Mouse (Mus musculus): ENCODE results near the gene Lrrc8c. TPM values are rescaled to one million over a fixed set of nuclear protein-coding genes. Genes with fewer than 3 reads are reported as not detected.

Lrrc8c gene
- 12.2 TPM in 2 replicates for polyA plus RNA-seq (2014; fragmentation: Nextera tagmentation; extraction: Ambion mirVana)

- Histone ChIP-seq H3K27me3 (ENCODE audit: control insufficient read depth, insufficient read depth, low read length) (no peaks in the 10 kb centered on the region), H3K4me1 (ENCODE audit: control insufficient read depth, insufficient read depth, low read length) (no peaks in the 10 kb centered on the region)
These were observed at the start of gene Lrrc8c for GRCm38 (mm10) chr5:105519096-105519975. Lrrc8c (plus strand) TSS chr5:105519388.

GRCm38 (mm10) chr5:105472983-105473705 lies 46.0 kb upstream of the Lrrc8c start:
- 70% methylated on average over 5 of the region's 5 CpGs for WGBS
- Histone ChIP-seq H3K4me2 (ENCODE audit: low read depth) (no peak overlapping the region), H3K27me3 (ENCODE audit: control insufficient read depth, insufficient read depth, low read length) (no peaks in the 10 kb centered on the region), H3K27ac (ENCODE audit: low read depth, low read length) (no peak overlapping the region), H3K9ac (ENCODE audit: low read length) (no peak overlapping the region), H3K4me3 (ENCODE audit: low read depth, low read length) (no peak overlapping the region), H3K9me3 (ENCODE audit: control insufficient read depth, low read length) (no peaks in the 10 kb centered on the region), H3K36me3 (ENCODE audit: control insufficient read depth, insufficient read depth, low read length) (no peaks in the 10 kb centered on the region; the same call in 1 of the 2 replicates), H3K4me1 (ENCODE audit: control insufficient read depth, insufficient read depth, low read length) (no peaks in the 10 kb centered on the region)
- DNase-seq (ENCODE audit: low spot score) (no peak), ATAC-seq (ENCODE audit: insufficient read depth, low FRiP score, low TSS enrichment) (no peak)

More at GRCm38 (mm10) chr5:105519096-105519975, at the start of gene Lrrc8c:
- H3K4me3 ChIP-seq (ENCODE audit: low read depth, low read length) = peak within 1 kb of the TSS; percentile 77
- peak; percentile 91 for ATAC-seq (ENCODE audit: insufficient read depth, low FRiP score, low TSS enrichment)
- H3K9me3 ChIP-seq (ENCODE audit: control insufficient read depth, low read length) = no peaks in the 10 kb centered on the region
- under 1% methylated on average over 92 of the region's 93 CpGs for WGBS
- peak within 1 kb of the TSS; percentile 67 for H3K27ac ChIP-seq (ENCODE audit: low read depth, low read length)
- no peaks in the 10 kb centered on the region for H3K36me3 ChIP-seq (ENCODE audit: control insufficient read depth, insufficient read depth, low read length)
- peak within 1 kb of the TSS; percentile 90 for H3K4me2 ChIP-seq (ENCODE audit: low read depth)
- peak within 1 kb of the TSS; percentile 85 for H3K9ac ChIP-seq (ENCODE audit: low read length)
- DNase-seq (ENCODE audit: low spot score) = peak; percentile 88

GRCm38 (mm10) chr5:105477527-105477926 lies 41.7 kb upstream of the Lrrc8c start:
- Histone ChIP-seq H3K9ac (ENCODE audit: low read length) (no peak overlapping the region), H3K27me3 (ENCODE audit: control insufficient read depth, insufficient read depth, low read length) (no peaks in the 10 kb centered on the region), H3K4me3 (ENCODE audit: low read depth, low read length) (no peak overlapping the region), H3K27ac (ENCODE audit: low read depth, low read length) (no peak overlapping the region), H3K9me3 (ENCODE audit: control insufficient read depth, low read length) (no peaks in the 10 kb centered on the region), H3K4me1 (ENCODE audit: control insufficient read depth, insufficient read depth, low read length) (no peaks in the 10 kb centered on the region), H3K4me2 (ENCODE audit: low read depth) (no peak overlapping the region), H3K36me3 (ENCODE audit: control insufficient read depth, insufficient read depth, low read length) (peaks cover 7% of the 10 kb centered on the region)
- ATAC-seq (ENCODE audit: insufficient read depth, low FRiP score, low TSS enrichment) (no peak), DNase-seq (ENCODE audit: low spot score) (no peak)
- WGBS = 86% methylated on average over 9 of the region's 9 CpGs

- Histone ChIP-seq H3K4me3 (ENCODE audit: low read depth, low read length) (no peak overlapping the region), H3K9me3 (ENCODE audit: control insufficient read depth, low read length) (no peaks in the 10 kb centered on the region), H3K9ac (ENCODE audit: low read length) (no peak overlapping the region), H3K27ac (ENCODE audit: low read depth, low read length) (no peak overlapping the region), H3K4me1 (ENCODE audit: control insufficient read depth, insufficient read depth, low read length) (no peaks in the 10 kb centered on the region), H3K36me3 (ENCODE audit: control insufficient read depth, insufficient read depth, low read length) (peaks cover 7% of the 10 kb centered on the region), H3K27me3 (ENCODE audit: control insufficient read depth, insufficient read depth, low read length) (no peaks in the 10 kb centered on the region), H3K4me2 (ENCODE audit: low read depth) (no peak overlapping the region)
- WGBS = 89% methylated on average over 13 of the region's 13 CpGs
- DNase-seq (ENCODE audit: low spot score) (no peak), ATAC-seq (ENCODE audit: insufficient read depth, low FRiP score, low TSS enrichment) (no peak)
These were observed 39.5 kb upstream of the Lrrc8c start for GRCm38 (mm10) chr5:105479673-105480072.

GRCm38 (mm10) chr5:105480561-105480960 lies 38.6 kb upstream of the Lrrc8c start:
- DNase-seq (ENCODE audit: low spot score) = no peak
- Histone ChIP-seq H3K4me3 (ENCODE audit: low read depth, low read length) (no peak overlapping the region), H3K27ac (ENCODE audit: low read depth, low read length) (no peak overlapping the region), H3K27me3 (ENCODE audit: control insufficient read depth, insufficient read depth, low read length) (no peaks in the 10 kb centered on the region), H3K36me3 (ENCODE audit: control insufficient read depth, insufficient read depth, low read length) (peaks cover 7% of the 10 kb centered on the region), H3K9ac (ENCODE audit: low read length) (no peak overlapping the region), H3K4me2 (ENCODE audit: low read depth) (no peak overlapping the region), H3K4me1 (ENCODE audit: control insufficient read depth, insufficient read depth, low read length) (no peaks in the 10 kb centered on the region), H3K9me3 (ENCODE audit: control insufficient read depth, low read length) (no peaks in the 10 kb centered on the region)
- ATAC-seq (ENCODE audit: insufficient read depth, low FRiP score, low TSS enrichment) = no peak
- 97% methylated on average over 17 of the region's 17 CpGs for WGBS

DNA sequence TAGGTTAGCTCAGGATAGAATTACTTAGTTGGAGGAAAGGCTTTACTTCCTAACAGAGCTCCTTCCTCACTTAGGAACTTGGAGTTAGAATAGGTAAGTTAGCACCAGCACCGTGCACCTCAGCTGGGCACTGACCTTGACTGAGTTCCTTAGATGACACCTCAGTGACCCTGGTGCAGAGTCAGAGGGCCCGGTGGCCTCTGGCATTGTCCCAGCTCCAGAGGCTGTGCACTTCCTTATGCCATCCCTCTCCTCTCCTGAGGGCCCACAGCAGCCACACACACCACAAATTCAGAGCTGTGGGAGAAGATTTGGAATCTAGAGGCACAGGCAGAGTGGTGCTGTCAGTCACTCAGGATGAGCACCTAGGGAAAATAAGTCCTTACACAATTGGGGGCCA lies 35.6 kb upstream of the Lrrc8c start:
- no peak overlapping the region for H3K27ac ChIP-seq (ENCODE audit: low read depth, low read length)
- H3K9ac ChIP-seq (ENCODE audit: low read length) = no peak overlapping the region
- 90% methylated on average over 2 of the region's 2 CpGs for WGBS
- no peak overlapping the region for H3K4me3 ChIP-seq (ENCODE audit: low read depth, low read length)
- no peaks in the 10 kb centered on the region for H3K27me3 ChIP-seq (ENCODE audit: control insufficient read depth, insufficient read depth, low read length)
- H3K9me3 ChIP-seq (ENCODE audit: control insufficient read depth, low read length) = no peaks in the 10 kb centered on the region
- DNase-seq (ENCODE audit: low spot score) = no peak
- no peaks in the 10 kb centered on the region for H3K4me1 ChIP-seq (ENCODE audit: control insufficient read depth, insufficient read depth, low read length)
- no peak overlapping the region for H3K4me2 ChIP-seq (ENCODE audit: low read depth)
- ATAC-seq (ENCODE audit: insufficient read depth, low FRiP score, low TSS enrichment) = no peak
- peaks cover 7% of the 10 kb centered on the region for H3K36me3 ChIP-seq (ENCODE audit: control insufficient read depth, insufficient read depth, low read length)

DNA sequence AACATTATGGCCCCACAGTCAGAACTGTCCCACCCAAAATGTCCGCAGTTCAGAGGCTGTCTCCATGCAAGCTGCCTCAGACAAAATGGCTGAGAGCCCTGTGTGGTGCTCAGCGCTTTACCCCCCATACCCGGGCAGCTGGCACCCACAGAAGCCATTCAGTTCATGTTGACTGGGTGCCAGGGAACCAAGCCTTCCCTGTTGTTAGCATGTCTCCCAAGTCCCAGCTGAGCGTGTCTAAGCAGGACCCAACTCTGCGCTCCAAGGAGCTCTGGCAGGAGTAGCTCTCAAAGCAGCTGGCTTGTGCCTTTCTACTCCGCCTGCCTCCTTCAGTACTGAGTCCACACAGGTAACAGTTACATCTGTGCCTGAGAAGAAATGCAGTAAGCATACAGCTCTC lies 34.9 kb upstream of the Lrrc8c start:
- WGBS = 94% methylated on average over 6 of the region's 6 CpGs
- DNase-seq (ENCODE audit: low spot score) = no peak
- no peaks in the 10 kb centered on the region for H3K27me3 ChIP-seq (ENCODE audit: control insufficient read depth, insufficient read depth, low read length)
- ATAC-seq (ENCODE audit: insufficient read depth, low FRiP score, low TSS enrichment) = no peak
- H3K4me1 ChIP-seq (ENCODE audit: control insufficient read depth, insufficient read depth, low read length) = no peaks in the 10 kb centered on the region
- H3K9ac ChIP-seq (ENCODE audit: low read length) = no peak overlapping the region
- no peak overlapping the region for H3K4me3 ChIP-seq (ENCODE audit: low read depth, low read length)
- no peaks in the 10 kb centered on the region for H3K9me3 ChIP-seq (ENCODE audit: control insufficient read depth, low read length)
- no peak overlapping the region for H3K4me2 ChIP-seq (ENCODE audit: low read depth)
- no peak overlapping the region for H3K27ac ChIP-seq (ENCODE audit: low read depth, low read length)
- peaks cover 7% of the 10 kb centered on the region for H3K36me3 ChIP-seq (ENCODE audit: control insufficient read depth, insufficient read depth, low read length)

- Histone ChIP-seq H3K4me1 (ENCODE audit: control insufficient read depth, insufficient read depth, low read length) (no peaks in the 10 kb centered on the region), H3K27me3 (ENCODE audit: control insufficient read depth, insufficient read depth, low read length) (no peaks in the 10 kb centered on the region), H3K27ac (ENCODE audit: low read depth, low read length) (no peak overlapping the region), H3K4me2 (ENCODE audit: low read depth) (no peak overlapping the region), H3K36me3 (ENCODE audit: control insufficient read depth, insufficient read depth, low read length) (peaks cover 4% of the 10 kb centered on the region), H3K9me3 (ENCODE audit: control insufficient read depth, low read length) (no peaks in the 10 kb centered on the region), H3K4me3 (ENCODE audit: low read depth, low read length) (no peak overlapping the region), H3K9ac (ENCODE audit: low read length) (no peak overlapping the region)
- ATAC-seq (ENCODE audit: insufficient read depth, low FRiP score, low TSS enrichment) (no peak), DNase-seq (ENCODE audit: low spot score) (no peak)
- 96% methylated on average over 14 of the region's 14 CpGs for WGBS
These were observed 34.3 kb upstream of the Lrrc8c start for GRCm38 (mm10) chr5:105484891-105485290.
